Mouse (Mus musculus) natural killer cell, adult 2 months (primary cell): ENCODE data around the gene Pstk.
"Not testable (repeated sequence)": the region's sequence is repeated elsewhere in the genome, so short reads cannot be mapped to it uniquely, and the experiment has no call there.

Experiments used
- DNase-seq, 2 experiments: peaks; one replicate each; pipeline ENCODE4 v3.0.0; 2022; ENCODE audit warnings: low spot score in 2 of 2

Pstk gene

GRCm38 (mm10) chr7:131370648-131371469 lies at the start of gene Pstk:
Gene Pstk (plus strand): TSS chr7:131371141.
- peak; percentile 87 to 88 for DNase-seq

- DNase-seq = no peak
These were observed 48.7 kb upstream of the Pstk start, which contains the start of gene Cuzd1 for GRCm38 (mm10) chr7:131322192-131322591. Gene Cuzd1 (minus strand): TSS chr7:131322292.

GRCm38 (mm10) chr7:131327054-131327453 lies 43.9 kb upstream of the Pstk start:
- DNase-seq = no peak

- no peak for DNase-seq
These were observed 41.5 kb upstream of the Pstk start, which contains the start of gene Fam24b for GRCm38 (mm10) chr7:131329416-131329815. Gene Fam24b (minus strand): TSS chr7:131329516.

GRCm38 (mm10) chr7:131331688-131332087 lies 39.3 kb upstream of the Pstk start:
- DNase-seq = no peak

GRCm38 (mm10) chr7:131333564-131333963 lies 37.4 kb upstream of the Pstk start, which contains the start of gene Fam24a:
Gene Fam24a (plus strand): TSS chr7:131333864.
- no peak for DNase-seq

GRCm38 (mm10) chr7:131337502-131338068 lies 33.4 kb upstream of the Pstk start:
- DNase-seq = no peak

GRCm38 (mm10) chr7:131345856-131346541 lies 24.9 kb upstream of the Pstk start:
- DNase-seq = no peak

- DNase-seq = no peak
These were observed 14.8 kb upstream of the Pstk start for GRCm38 (mm10) chr7:131356105-131356504.

GRCm38 (mm10) chr7:131362269-131362614 lies 8.7 kb upstream of the Pstk start:
- DNase-seq = no peak

GRCm38 (mm10) chr7:131362615-131363300 lies 8.2 kb upstream of the Pstk start, which contains the start of gene 2310057M21Rik:
Gene 2310057M21Rik (minus strand): TSS chr7:131362759.
- DNase-seq = peak; percentile 82 to 88

- no peak for DNase-seq
These were observed 6.8 kb upstream of the Pstk start for GRCm38 (mm10) chr7:131364131-131364530.

- DNase-seq = no peak
These were observed 524 bp downstream of the Pstk start for GRCm38 (mm10) chr7:131371470-131371860.

GRCm38 (mm10) chr7:131371880-131372651 lies 1.1 kb downstream of the Pstk start:
- no peak for DNase-seq

- DNase-seq = not testable (repeated sequence)
These were observed 20.8 kb downstream of the Pstk start for GRCm38 (mm10) chr7:131391761-131392160.

- DNase-seq = no peak
These were observed 38.5 kb downstream of the Pstk start for GRCm38 (mm10) chr7:131409321-131409987.

GRCm38 (mm10) chr7:131409988-131410385 lies 39.0 kb downstream of the Pstk start:
- no peak for DNase-seq

- DNase-seq = peak; percentile 99
These were observed 39.6 kb downstream of the Pstk start, which contains the start of the genes Ikzf5 and Acadsb for GRCm38 (mm10) chr7:131410416-131411058. Gene Ikzf5 (minus strand): TSS chr7:131410521. Gene Acadsb (plus strand): TSS chr7:131410601.

GRCm38 (mm10) chr7:131411221-131411940 lies 40.4 kb downstream of the Pstk start:
- DNase-seq = no peak
